Mouse (Mus musculus): ENCODE measurements around the gene Ankrd28.

The Ankrd28 gene

DNA sequence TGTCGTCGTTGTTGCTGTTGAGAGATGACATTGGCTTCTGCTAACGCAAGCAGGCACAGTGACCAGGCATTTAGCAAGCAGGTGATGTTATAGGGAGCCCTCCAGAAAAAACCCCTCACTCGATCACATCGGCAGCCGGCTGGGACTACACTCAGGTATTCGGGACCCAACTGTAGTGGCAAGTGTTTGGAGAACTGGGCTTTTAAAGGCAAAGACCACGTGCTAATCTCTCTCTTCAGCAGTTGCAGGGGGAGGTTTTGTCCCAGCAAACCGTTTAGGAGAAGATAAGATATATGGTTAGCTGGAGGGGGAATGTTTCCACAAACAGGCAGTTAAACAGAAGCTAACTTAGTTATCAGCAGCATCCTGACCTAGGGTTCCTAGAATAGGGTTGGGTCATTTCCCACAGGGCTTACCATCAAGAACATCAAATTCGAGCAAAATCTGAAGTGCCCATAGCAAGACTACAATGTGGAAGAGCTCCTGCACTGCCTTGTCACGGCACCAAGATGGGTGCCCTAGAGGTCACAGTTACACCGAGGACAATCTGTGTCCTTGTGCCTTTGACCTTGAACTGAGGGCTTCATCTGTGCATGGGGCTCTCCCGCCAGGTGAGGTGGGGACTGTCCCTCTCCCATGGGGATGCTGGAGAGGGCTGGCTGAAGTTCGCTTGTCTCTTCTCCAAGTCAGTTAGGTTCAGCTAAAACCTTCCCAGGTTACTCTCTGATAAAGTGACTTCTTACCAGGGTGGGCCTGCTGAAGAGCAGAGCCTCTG lies 177.2 kb downstream of the Ankrd28 start:
- CTCF ChIA-PET: interaction anchor here (0.6 kb wide), 1 partner anchor 109 kb away, joined by 3 read pairs; no protein-coding TSS in a partner anchor

DNA sequence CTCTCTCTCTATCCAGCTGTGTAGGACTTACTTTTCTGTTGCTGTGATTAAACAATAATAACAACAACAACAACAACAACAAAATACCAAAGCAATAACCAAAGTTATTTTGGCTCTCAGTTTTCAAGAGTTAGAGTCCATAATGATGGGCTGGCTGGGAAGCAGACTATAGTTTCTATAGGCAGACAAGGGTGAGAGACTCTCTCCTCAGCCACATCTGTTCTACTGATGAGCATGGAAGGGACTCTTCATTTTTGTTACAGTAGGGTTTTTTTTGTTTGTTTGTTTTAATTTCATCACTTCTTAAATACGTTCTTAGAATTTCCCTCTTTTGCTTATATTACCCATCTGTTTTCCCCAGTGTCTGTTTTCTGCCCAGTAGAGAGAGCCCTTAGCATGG lies 177.8 kb downstream of the Ankrd28 start:
- CTCF ChIA-PET: no interaction called here

DNA sequence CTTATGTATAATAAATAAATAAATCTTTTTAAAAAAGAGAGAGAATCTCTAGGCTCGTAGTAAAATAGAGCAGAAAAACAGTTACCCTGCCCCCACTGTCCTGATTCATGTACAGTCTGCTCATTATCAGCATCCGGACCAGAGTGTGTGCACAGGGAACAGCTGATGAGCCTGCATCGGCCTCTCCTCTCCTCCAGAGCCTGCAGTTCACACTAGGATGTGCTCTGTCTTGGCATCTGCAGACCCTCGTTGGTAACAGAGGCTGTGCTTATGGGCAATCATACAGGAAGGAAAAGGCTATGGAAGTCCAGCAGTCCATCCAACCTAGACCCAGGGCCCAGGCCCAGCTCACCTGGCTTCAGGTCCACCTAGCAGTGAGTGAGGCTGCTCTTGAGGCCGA lies 178.3 kb downstream of the Ankrd28 start:
- CTCF ChIA-PET: no interaction called here

DNA sequence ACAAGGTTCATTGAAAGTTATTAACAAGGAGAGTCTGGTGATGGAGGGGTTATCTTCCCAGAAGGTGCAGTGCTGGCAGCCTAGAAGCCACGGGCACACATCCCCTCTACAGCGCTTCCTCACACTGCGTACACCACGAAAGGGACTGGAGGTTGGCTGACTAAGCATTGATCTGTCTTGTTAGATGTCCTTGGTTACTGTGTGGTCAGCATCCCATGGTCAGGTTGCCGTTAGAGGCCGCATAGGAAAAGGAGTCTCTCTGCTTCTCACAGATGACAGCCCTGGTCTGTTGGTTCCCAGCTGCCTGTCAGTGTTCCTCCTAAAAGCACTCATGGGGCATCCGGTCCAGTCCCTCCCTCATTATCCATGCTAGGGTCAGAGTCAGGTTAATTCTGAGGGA lies 179.2 kb downstream of the Ankrd28 start:
- CTCF ChIA-PET: interaction anchor here (1.1 kb wide), 1 partner anchor 161 kb away, joined by 3 read pairs; no protein-coding TSS in a partner anchor

DNA sequence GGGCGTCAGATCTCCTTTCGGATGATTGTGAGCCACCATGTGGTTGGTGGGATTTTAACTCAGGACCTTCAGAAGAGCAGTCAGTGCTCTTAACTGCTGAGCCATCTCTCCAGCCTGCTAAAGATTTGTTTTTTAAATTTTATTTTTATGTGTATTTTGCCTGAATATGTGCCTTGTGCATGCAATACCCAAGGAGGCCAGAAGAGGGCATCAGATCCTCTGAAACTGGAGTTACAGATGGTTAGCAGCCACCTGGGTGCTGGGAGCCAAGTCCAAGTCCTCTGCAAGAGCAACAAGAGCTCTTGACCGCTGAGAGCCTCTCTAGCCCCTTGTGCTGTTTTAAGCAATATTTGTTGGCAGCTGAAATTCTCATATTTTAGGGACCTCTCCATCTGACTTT lies 180.1 kb downstream of the Ankrd28 start:
- CTCF ChIA-PET: interaction anchor here (1.1 kb wide), 1 partner anchor 160 kb away, joined by 3 read pairs; no protein-coding TSS in a partner anchor

Data from spleen, embryonic (tissue).